Mouse (Mus musculus) ovary, postnatal 14 days (tissue): ENCODE results near the gene Gda.

Experiments used
- DNase-seq: peaks from one replicate; pipeline ENCODE4 v3.0.0; 2022; ENCODE audit warnings: low spot score

The Gda gene

DNA sequence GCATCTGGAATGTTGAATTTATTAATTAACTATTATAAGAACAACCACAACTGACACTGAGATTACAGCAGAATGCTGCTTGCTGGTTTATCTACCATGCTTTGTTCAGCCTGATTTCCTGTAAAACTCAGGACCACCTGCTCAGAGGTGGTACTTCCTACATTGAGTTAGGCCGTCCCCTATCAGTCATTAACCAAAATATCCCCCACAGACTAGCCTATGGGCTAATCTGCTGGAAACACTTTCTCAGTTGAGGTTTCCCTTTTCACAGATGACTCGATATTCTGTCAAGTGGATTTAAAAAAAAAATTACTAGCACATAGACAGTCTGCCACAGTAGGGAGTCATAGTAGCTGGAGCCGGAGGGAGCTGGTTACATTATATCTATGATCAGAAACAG is 31.5 kb downstream of the Gda start:
- no peak for DNase-seq

- no peak for DNase-seq
These were observed 32.4 kb downstream of the Gda start for GRCm38 (mm10) chr19:21440841-21441240.

GRCm38 (mm10) chr19:21439141-21439737 is 34.0 kb downstream of the Gda start:
- DNase-seq, result no peak

- no peak for DNase-seq
These were observed 36.7 kb downstream of the Gda start for GRCm38 (mm10) chr19:21436566-21436965.

GRCm38 (mm10) chr19:21433348-21433747 is 39.9 kb downstream of the Gda start:
- DNase-seq, result no peak

GRCm38 (mm10) chr19:21432879-21433278 is 40.4 kb downstream of the Gda start:
- no peak for DNase-seq

GRCm38 (mm10) chr19:21432286-21432685 is 41.0 kb downstream of the Gda start:
- DNase-seq, result no peak

GRCm38 (mm10) chr19:21425391-21425790 is 47.9 kb downstream of the Gda start:
- no peak for DNase-seq

DNA sequence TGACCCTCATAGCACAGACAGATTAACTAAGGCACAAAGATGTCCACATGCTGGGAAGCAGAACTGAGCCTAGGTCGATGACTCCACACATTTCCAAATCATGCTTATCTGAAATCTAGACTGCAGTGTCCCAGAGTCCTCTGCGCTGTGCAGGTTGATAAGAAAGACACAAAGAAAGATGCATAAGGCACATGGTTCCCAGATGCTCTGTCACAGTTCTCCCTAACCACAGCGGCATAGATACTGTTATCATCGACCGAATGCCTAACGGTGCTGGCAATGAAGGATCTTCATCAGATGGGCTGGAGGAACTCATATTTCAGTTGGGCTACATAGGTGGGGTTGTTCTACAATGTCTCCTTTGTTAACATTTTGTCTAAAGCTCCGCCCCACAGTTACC is 49.5 kb downstream of the Gda start:
- no peak for DNase-seq

- no peak for DNase-seq
These were observed 54.8 kb downstream of the Gda start for GRCm38 (mm10) chr19:21418418-21418817.

GRCm38 (mm10) chr19:21415377-21415776 is 57.9 kb downstream of the Gda start:
- no peak for DNase-seq

DNA sequence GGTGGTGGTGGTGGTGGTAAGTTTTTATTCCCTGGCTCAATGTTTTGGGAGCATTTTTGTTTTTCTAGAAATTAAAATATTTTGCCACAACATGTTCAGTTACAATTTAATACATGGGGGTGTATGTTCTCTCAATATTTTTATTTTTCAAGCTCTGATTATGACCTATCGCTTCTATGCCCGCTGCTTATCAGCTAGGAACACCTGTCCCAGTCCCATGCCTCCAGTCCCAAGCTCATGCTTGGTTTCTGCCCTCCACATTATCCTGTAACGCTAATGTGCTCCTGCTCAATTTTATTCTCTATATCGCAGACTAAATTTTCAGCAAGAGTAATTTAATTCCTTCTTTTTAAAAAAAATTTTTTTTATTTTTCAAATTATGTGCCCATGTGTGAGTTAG is 64.1 kb downstream of the Gda start:
- no peak for DNase-seq

DNA sequence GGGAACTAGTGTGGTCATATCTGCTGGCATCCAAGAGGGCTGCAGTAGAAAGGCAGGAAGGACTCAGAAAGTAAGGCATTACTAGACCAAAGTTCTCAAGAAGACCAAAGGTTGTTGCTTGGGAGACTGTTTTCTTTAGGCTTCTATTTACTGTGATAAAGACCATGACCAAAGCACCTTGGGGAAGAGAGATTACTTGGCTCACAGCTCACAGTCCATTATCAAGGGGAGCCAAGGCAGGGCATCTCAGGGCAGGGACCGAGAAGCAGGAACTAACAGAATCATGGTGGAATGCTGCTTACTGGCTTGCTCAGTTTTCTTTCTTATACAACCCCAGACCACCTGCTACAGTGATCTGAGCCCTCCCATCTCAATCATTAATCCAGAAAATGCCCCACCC is 65.9 kb downstream of the Gda start:
- no peak for DNase-seq

DNA sequence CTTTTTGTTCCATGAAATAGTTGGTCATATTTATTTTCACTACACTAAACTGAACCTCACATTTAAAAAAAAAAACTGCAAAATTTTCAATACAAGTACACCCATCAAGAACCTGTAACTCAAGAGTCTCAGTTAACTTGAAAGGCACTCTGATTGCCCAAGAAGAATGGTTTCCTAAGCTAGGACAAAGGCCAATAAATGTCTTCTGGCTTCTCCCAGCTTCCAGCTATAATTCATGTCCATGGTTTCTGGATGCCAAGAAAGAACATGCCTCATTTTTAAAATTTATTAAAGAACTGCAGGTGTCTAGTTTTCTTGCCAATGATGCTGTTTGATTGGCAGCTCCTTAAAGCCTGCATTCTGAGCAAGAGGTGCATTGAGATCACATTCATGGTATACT is 75.3 kb downstream of the Gda start:
- no peak for DNase-seq

GRCm38 (mm10) chr19:21396364-21396763 is 76.9 kb downstream of the Gda start:
- no peak for DNase-seq

DNA sequence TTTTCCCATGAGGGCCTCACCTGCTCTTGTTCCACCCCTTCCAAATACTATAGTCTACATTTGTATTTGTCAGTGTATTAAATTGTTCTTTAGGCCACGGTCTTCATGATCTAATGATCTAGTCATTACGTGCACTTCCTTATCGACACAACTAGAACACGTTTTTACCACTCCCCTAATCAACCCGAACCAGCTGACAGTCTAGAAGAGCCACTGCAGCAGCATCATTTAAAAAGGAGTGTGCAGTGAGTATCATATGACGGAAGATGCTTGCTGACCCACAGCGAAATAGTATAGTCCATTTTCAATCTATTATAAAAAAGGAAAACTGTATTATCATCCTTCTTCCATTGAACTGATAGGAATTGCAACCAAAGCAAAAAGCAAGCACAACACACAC is 82.3 kb downstream of the Gda start:
- no peak for DNase-seq

DNA sequence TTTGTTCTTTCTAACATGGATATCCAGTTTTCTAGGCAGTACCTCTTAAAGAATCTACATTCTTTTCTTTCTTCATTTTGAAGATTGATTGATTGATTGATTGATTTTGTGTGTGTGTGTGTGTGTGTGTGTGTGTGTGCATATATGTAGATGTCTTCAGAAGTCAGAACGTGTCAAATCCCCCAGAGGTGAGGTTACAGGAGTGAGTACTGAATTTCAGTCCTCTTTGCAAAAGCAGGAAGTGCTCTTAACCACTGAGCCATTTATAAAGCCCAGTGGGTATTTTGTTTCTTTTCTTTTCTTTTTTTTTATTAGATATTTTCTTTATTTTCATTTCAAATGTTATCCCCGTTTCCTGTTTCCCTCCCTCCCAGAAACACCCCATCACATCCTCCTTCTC is 86.4 kb downstream of the Gda start:
- DNase-seq, result no peak

GRCm38 (mm10) chr19:21384231-21384630 is 89.0 kb downstream of the Gda start:
- no peak for DNase-seq

DNA sequence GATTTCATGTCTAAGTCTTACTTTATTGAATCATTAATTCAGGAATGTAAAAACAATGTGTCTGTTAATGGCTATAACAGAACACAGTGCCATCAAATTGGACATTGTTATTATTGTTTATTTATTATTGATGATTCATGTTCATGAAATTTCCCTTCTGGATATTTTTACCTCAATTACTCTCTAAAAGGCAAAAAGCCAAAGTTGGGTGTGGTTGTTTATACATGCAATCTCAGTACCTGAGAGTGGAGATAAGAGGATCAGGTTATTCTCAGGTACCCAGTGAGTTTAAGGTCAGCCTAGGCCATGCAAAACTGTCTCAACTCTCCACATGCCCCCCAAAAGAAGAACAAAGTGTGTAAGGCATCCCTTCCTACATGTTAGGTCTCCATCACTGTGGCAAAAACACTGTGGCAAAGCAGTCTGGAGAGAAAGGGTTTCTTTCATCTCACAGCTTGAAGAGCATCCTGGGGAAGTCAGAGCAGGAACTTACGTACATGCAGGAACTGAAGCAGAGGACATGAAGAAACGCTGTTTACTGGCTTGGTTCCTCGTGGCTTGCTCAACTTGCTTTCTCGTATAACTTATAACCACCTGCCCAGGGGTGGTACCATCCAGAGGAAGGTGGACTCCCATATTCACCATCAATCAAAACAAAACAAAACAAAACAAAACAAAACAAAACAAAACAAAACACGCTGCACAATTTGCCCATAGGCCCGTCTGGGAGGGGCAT is 89.6 kb downstream of the Gda start:
- DNase-seq, result no peak

- no peak for DNase-seq
These were observed 91.5 kb downstream of the Gda start for GRCm38 (mm10) chr19:21381696-21382095.

- no peak for DNase-seq
These were observed 94.0 kb downstream of the Gda start for GRCm38 (mm10) chr19:21379195-21379594.

- DNase-seq, result no peak
These were observed 96.6 kb downstream of the Gda start for GRCm38 (mm10) chr19:21376445-21377218.

- peak; percentile 26 for DNase-seq
These were observed 100.0 kb downstream of the Gda start for GRCm38 (mm10) chr19:21373073-21373755.
